Mouse (Mus musculus) hindbrain, embryonic 15.5 days (tissue): ENCODE results near the gene Theg. TPM values are rescaled to one million over a fixed set of nuclear protein-coding genes. Genes with fewer than 3 reads are reported as not detected.

Experiments
- ATAC-seq: fragments of 200-750 bp; cut with Nextera tagmentation; 2 replicates; pipeline ENCODE4 v1.8.0; 2017; ENCODE audit warnings: low read depth, moderate number of reproducible peaks, moderate TSS enrichment; ENCODE audit not compliant: low FRiP score
- H3K27ac ChIP-seq: fragments of 300-500 bp; sonication (generic); replicated peaks from 2 replicates; pipeline ENCODE4 v1.5.1; 2015; ENCODE audit warnings: mild to moderate bottlenecking, inconsistent platforms
- H3K27me3 ChIP-seq: fragments of 300-500 bp; sonication (generic); 2 replicates; pipeline ENCODE4 v1.6.1; 2015; ENCODE audit warnings: control low read depth, inconsistent platforms
- H3K36me3 ChIP-seq: fragments of 300-500 bp; sonication (generic); 2 replicates; pipeline ENCODE4 v1.6.1; 2015; ENCODE audit warnings: control low read depth, inconsistent platforms
- H3K4me1 ChIP-seq: fragments of 300-500 bp; sonication (generic); replicated peaks from 2 replicates; pipeline ENCODE4 v1.6.1; 2015; ENCODE audit warnings: control low read depth, inconsistent platforms
- H3K4me2 ChIP-seq: fragments of 300-500 bp; sonication (generic); 2 replicates; pipeline ENCODE4 v1.6.1; 2015; ENCODE audit warnings: moderate library complexity, mild to moderate bottlenecking, inconsistent platforms
- H3K4me3 ChIP-seq: fragments of 300-500 bp; sonication (generic); 2 replicates; pipeline ENCODE4 v1.5.1; 2015; ENCODE audit warnings: mild to moderate bottlenecking, inconsistent platforms
- H3K9ac ChIP-seq: fragments of 300-500 bp; sonication (generic); 2 replicates; pipeline ENCODE4 v1.6.1; 2015; ENCODE audit warnings: inconsistent platforms
- H3K9me3 ChIP-seq: fragments of 300-500 bp; sonication (generic); 2 replicates; pipeline ENCODE4 v1.6.1; 2016; ENCODE audit warnings: control low read depth, inconsistent platforms
- WGBS: fragments of 180-500 bp; shearing (Covaris S2); methylation state at CpG from one replicate; pipeline ENCODE4 v1.1.7; 2015; 5-methylcytosine and 5-hydroxymethylcytosine counted together
- polyA plus RNA-seq: library from polyadenylated mRNA; unstranded; fragments of >200 nt; fragmentation: Nextera tagmentation; extraction: Ambion mirVana; gene quantifications from 2 replicates; pipeline ENCODE4 v1.2.1, GENCODE M21; 2015

Gene Theg
- polyA plus RNA-seq, 1 experiment from 2014 or later = not detected

DNA sequence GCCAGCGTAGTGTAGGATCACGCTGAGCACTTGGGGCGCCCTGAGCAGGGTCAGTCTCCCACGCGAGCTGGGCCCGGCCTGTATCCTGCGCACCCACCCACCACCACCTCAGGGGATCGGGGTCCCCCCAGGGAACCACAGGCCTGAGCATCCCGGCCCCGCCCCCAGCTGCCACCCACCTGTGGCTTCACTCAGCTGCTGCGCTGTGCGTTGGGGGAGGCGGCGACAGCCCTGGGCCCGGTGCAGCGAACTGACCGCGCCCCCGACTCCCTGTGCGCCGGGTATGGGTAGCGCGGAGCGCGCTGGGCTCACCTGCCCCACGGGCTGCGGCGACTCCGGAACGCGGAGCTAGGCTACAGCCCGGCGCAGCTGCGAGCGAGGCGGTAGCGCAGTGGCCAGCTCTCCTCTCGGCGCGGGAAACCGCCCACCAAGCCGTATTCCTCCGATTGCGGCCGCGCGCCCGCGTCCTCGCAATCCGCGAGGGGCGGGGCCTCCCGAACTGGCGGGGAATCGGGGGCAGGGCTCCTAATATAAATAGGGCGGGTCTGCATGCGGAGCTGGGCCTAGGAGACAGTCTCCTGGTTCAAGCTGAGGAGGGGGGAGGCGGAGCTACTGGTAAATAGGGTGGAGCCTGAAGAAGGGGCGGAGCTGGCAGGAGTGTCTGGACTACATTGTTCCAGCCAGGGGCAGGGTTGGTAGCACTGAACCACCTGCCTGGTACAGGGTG, 26.6 kb upstream of the Theg start, which contains the start of gene C2cd4c:
TSS of gene C2cd4c (minus strand) at position 448 of the 727 bp plus-strand sequence.
- peak within 1 kb of the TSS; percentile 97 for H3K4me2 ChIP-seq
- peak within 1 kb of the TSS; percentile 50; the same call in 1 of the 2 replicates for H3K27ac ChIP-seq
- H3K9ac ChIP-seq = peak within 1 kb of the TSS; percentile 66
- peak within 1 kb of the TSS; percentile 69 for H3K4me3 ChIP-seq
- H3K27me3 ChIP-seq = peaks cover 19% of the 10 kb centered on the region
- peaks cover 28% of the 10 kb centered on the region for H3K4me1 ChIP-seq
- no peaks in the 10 kb centered on the region; the same call in 1 of the 2 replicates for H3K36me3 ChIP-seq
- ATAC-seq = peak; percentile 90
- no peaks in the 10 kb centered on the region for H3K9me3 ChIP-seq
- 1% methylated on average over 60 of the region's 60 CpGs for WGBS

DNA sequence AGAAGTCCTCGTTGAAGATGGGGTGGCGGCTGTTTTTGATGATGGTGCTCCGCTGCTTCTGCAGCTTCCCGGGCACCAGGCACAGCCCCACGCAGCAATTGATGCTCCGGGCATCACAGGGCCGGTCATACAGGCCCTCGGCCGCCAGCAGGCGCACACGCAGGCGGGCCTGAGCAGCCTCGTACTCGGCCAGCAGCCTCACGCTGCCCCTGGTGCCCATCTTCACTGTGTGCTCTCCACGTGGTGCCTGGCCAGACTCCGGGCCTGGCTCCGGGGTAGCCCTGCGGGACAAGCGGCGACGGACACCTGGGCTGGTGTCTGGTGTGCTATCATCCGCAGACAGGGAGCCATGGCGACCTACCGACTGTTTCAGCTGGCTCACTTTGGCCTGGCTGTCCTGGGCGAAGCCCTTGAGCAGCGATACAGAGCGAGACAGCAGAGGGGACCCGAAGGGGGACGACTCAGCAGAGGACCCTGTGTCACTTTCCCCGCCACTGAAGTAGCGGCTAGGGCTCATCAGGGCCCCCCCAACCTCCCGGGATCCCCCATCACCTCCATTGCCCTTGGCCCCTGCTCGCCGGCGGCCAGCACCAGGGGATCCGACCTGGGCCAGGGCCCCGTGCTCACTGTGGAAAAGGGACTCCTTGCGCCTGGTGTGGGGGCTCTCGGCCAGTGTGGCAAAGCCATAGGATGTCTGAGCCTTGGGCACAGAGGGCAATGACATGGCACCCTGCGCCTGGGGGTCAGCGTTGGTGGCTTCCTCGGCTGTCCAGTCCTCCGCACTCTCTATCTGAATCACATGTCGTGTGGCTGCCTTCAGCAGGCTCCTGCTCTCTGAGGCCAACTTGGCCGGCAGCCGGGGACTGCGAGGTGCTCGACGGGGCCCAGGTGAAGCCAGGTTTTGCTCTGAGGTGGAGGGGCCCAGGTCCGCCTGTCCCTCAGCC, 25.3 kb upstream of the Theg start:
- no peak overlapping the region for H3K27ac ChIP-seq
- H3K36me3 ChIP-seq = no peaks in the 10 kb centered on the region
- H3K9ac ChIP-seq = peak overlapping the region; percentile 66; the same call in 1 of the 2 replicates
- H3K9me3 ChIP-seq = no peaks in the 10 kb centered on the region
- peaks cover 28% of the 10 kb centered on the region for H3K4me1 ChIP-seq
- peaks cover 19% of the 10 kb centered on the region for H3K27me3 ChIP-seq
- 11% methylated on average over 51 of the region's 51 CpGs for WGBS
- peak overlapping the region; percentile 97 for H3K4me2 ChIP-seq
- H3K4me3 ChIP-seq = peak overlapping the region; percentile 69
- ATAC-seq = no peak

DNA sequence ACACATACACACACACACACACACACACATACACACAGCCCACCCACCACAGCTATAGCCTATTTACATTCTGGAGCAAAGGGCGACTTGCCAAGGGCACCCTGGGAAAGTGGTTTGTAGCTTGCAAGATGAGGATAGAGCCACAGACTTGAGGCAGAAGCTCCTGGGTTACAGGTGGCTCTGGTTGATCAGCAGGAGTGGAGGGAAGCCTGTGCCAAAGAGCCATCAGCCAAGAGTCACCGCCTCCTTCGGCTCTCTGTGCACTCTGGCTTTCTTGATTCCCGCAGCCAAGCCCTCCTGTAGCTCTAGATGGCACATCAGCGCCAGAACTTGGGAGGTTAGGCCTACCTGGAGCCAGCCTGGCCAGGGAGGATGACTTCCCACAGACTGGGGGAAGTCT, 24.2 kb upstream of the Theg start:
- no peak overlapping the region for H3K4me3 ChIP-seq
- ATAC-seq = no peak
- peaks cover 19% of the 10 kb centered on the region for H3K27me3 ChIP-seq
- H3K4me2 ChIP-seq = no peak overlapping the region
- H3K36me3 ChIP-seq = no peaks in the 10 kb centered on the region
- H3K9me3 ChIP-seq = no peaks in the 10 kb centered on the region
- 27% methylated on average over 5 of the region's 5 CpGs for WGBS
- no peak overlapping the region for H3K9ac ChIP-seq
- peaks cover 28% of the 10 kb centered on the region for H3K4me1 ChIP-seq
- no peak overlapping the region for H3K27ac ChIP-seq

DNA sequence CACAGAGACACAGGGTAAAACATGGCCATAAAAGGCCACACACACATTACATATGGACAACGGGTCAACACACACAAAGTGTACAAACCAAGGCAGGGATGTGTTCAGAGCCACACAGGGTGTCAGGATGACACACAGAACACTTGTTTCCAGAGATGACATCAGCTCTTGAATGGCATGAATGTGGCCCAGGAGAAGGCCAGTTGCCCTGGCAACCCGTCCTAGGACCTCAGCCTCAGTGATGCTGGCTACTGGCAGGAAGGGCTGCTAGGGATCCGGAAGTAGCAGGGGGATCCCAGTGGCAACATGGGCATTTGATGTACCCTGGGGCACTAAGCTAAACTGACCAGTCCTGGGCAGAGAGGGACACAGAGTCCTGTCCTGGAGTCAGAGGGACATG, 22.1 kb upstream of the Theg start:
- no peak for ATAC-seq
- Histone ChIP-seq H3K36me3 (no peaks in the 10 kb centered on the region), H3K9ac (no peak overlapping the region), H3K9me3 (no peaks in the 10 kb centered on the region), H3K27ac (no peak overlapping the region), H3K4me2 (no peak overlapping the region), H3K4me1 (peaks cover 28% of the 10 kb centered on the region), H3K27me3 (peaks cover 19% of the 10 kb centered on the region), H3K4me3 (no peak overlapping the region)
- WGBS = 70% methylated on average over 3 of the region's 3 CpGs

DNA sequence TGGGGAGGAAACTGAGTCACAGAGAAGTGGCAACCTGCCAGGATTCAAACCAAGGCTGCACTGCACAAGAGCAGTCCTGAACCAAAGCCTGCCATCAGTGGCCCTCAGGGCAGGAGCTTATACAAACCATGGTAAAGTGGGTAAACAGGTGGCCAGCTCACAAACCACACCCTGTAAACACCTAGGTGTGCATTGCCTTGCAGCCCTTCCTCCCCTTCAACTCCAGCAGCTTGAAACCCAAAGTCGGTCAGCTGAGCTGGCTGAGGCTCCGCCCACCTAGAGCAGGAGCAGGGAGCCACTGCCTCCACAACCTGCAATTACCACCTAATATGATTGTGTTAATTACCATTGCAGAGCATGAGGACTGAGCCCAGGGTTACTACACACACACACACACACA, 20.8 kb upstream of the Theg start:
- H3K9ac ChIP-seq = no peak overlapping the region
- H3K4me3 ChIP-seq = no peak overlapping the region
- peaks cover 20% of the 10 kb centered on the region for H3K4me1 ChIP-seq
- no peak for ATAC-seq
- H3K4me2 ChIP-seq = no peak overlapping the region
- no peaks in the 10 kb centered on the region for H3K36me3 ChIP-seq
- H3K27me3 ChIP-seq = peaks cover 12% of the 10 kb centered on the region
- no peaks in the 10 kb centered on the region for H3K9me3 ChIP-seq
- H3K27ac ChIP-seq = no peak overlapping the region
- 46% methylated on average over 2 of the region's 2 CpGs for whole genome bisulfite sequencing

DNA sequence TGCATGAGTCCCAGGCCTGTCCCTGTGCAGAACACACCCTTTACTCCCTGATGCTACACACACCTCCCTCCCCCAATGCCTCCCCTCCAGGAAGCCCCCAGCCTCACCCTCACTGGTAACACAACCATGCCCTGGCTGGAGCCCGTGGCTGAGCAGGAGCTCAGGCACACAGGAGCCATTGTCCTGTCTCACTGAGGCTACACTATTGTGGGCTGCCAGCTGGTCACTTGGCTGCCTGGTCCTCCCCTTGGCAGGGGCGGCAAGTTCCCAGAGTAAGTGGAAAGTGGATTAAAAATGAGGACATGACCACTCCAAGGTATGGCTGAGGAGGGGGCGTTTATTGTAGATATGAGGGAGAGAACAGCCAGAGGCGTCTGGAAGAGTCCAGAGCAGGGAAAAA, 19.4 kb upstream of the Theg start:
- H3K36me3 ChIP-seq = no peaks in the 10 kb centered on the region
- H3K9me3 ChIP-seq = no peaks in the 10 kb centered on the region
- no peak overlapping the region for H3K9ac ChIP-seq
- no peak overlapping the region for H3K4me3 ChIP-seq
- H3K4me1 ChIP-seq = peaks cover 7% of the 10 kb centered on the region; the same call in 1 of the 2 replicates
- H3K27me3 ChIP-seq = no peaks in the 10 kb centered on the region
- ATAC-seq = peak; percentile 41; the same call in 1 of the 2 replicates
- no peak overlapping the region for H3K4me2 ChIP-seq
- no peak overlapping the region for H3K27ac ChIP-seq
- WGBS = 68% methylated on average over 4 of the region's 4 CpGs

DNA sequence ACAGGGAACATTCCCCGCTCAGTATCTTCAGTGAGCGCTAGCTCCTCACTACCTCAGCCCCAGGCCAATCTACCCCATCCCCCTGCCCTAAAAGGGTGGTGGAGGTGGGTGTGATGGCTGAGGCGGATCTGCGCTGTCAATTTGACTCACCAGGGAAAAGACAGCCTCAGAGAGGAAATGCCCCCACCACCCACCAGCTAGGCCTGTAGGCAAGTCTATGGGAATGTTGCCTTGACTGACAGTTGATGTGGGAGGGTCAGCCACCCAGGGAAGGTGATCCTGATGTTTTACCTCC, 10.8 kb upstream of the Theg start:
- Histone ChIP-seq H3K27me3 (peaks cover 16% of the 10 kb centered on the region; the same call in 1 of the 2 replicates), H3K9ac (no peak overlapping the region), H3K4me3 (no peak overlapping the region), H3K36me3 (no peaks in the 10 kb centered on the region), H3K4me1 (0 out of 2 replicates have a peak, but pooled peaks cover 3% of the 10 kb centered on the region), H3K27ac (no peak overlapping the region), H3K4me2 (no peak overlapping the region), H3K9me3 (no peaks in the 10 kb centered on the region)
- 71% methylated on average over 4 of the region's 4 CpGs for WGBS
- ATAC-seq = no peak

DNA sequence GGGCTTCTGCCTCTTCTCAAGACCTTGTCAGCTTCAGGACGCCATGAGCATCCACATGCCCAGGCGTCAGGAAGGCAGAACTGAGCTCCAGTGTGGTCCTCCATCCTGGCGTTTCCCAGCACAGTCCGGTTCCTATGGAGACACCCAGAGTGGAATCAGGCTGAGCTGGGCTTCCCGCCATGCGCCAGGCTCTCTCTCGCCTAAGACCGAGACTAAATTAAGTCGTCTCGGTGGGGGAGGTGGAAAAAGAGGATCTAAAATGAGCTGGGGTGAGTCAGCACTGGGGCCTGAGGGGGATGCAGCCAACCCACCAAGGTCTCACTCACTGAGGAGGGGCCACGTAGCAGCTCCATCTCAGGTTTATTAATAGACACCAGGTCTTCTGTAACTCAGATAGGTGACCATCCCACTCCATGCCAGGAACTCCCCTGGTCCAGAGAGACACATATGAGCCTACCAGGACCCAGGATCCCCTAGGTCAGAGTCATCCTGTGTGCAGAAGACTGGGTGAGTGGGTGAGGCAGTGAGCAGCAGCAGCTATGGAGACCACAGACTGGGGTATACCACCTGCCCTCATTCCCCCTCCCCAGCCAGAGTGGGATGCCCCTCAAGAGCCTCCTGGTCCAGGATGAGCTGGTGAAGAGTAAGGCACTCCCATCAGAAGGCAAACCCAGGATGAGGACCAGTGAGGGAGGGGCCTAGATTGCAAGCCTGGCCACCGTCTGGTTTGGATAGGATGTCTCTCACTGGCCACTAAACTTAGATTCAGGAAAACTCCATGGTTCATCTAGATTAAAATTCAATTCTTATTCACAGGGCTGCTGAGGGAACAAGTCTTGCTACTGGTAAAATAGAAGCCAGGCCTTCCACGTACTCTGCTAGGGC, 10.2 kb upstream of the Theg start:
- Histone ChIP-seq H3K27ac (no peak overlapping the region), H3K4me2 (no peak overlapping the region), H3K9me3 (no peaks in the 10 kb centered on the region), H3K36me3 (no peaks in the 10 kb centered on the region), H3K9ac (no peak overlapping the region), H3K4me3 (no peak overlapping the region), H3K4me1 (0 out of 2 replicates have a peak, but pooled peaks cover 3% of the 10 kb centered on the region), H3K27me3 (peaks cover 16% of the 10 kb centered on the region; the same call in 1 of the 2 replicates)
- ATAC-seq = no peak
- WGBS = 32% methylated on average over 13 of the region's 13 CpGs

DNA sequence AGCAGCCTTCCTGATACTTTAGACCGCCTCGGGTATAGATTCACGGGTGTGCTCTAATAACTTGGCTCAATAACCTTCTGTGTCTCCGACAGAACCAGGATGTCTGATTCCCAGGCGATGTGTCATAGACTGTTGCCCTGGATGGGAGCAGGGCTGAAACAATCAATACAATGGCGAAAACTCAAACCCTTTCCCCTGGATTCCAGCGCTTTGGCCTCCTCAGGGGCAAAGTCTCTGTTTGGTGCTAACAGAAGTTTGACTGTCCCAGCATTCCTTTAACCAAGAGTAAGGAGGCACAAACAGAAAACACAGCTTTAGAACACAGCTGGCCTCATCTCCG, 8.4 kb upstream of the Theg start:
- 62% methylated on average over 8 of the region's 8 CpGs for WGBS
- no peak overlapping the region for H3K9ac ChIP-seq
- H3K36me3 ChIP-seq = no peaks in the 10 kb centered on the region
- peak; percentile 16; the same call in 1 of the 2 replicates for ATAC-seq
- H3K27me3 ChIP-seq = peaks cover 16% of the 10 kb centered on the region; the same call in 1 of the 2 replicates
- no peak overlapping the region for H3K4me3 ChIP-seq
- H3K4me2 ChIP-seq = no peak overlapping the region
- no peaks in the 10 kb centered on the region for H3K9me3 ChIP-seq
- H3K4me1 ChIP-seq = 0 out of 2 replicates have a peak, but pooled peaks cover 3% of the 10 kb centered on the region
- no peak overlapping the region for H3K27ac ChIP-seq

DNA sequence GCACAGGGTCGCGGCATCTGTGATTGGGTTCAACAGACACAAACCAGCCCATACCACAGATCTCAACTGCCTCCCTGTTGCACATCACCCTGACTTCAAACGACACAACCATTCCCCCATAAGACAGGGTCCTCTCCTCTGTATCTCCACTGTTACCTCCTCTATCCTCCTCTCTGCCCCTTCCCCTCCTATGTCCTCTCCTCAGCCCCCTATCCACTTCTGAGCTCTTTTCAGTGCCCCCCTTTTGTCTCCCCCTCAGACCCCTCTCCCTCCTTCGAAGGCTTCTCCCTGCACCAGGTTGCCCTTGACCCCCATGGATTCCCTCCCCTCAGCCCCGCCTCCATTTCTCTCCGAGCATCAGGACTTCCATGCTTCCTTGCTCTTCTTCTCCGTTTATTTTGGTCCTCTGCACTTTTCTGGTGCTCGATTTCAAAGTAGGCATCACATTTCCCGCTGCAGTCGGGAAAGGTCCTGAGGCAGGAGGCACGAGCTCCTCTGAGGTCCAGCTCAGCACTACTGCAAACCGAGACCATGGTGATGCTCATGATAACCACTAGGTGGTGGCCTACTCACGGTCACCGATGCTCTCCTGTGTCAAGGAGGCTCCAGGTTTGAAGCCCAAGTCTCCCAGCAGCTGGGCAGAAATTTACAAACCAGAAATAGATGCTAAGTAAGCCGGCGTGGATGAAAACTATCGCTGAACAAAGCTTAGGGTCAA, 7.9 kb upstream of the Theg start:
- no peaks in the 10 kb centered on the region for H3K9me3 ChIP-seq
- H3K4me2 ChIP-seq = peak overlapping the region; percentile 42
- no peak overlapping the region for H3K4me3 ChIP-seq
- WGBS = 17% methylated on average over 17 of the region's 17 CpGs
- no peak overlapping the region for H3K9ac ChIP-seq
- no peak overlapping the region for H3K27ac ChIP-seq
- H3K4me1 ChIP-seq = 0 out of 2 replicates have a peak, but pooled peaks cover 3% of the 10 kb centered on the region
- peak; percentile 95 for ATAC-seq
- H3K36me3 ChIP-seq = no peaks in the 10 kb centered on the region
- H3K27me3 ChIP-seq = peaks cover 16% of the 10 kb centered on the region; the same call in 1 of the 2 replicates

DNA sequence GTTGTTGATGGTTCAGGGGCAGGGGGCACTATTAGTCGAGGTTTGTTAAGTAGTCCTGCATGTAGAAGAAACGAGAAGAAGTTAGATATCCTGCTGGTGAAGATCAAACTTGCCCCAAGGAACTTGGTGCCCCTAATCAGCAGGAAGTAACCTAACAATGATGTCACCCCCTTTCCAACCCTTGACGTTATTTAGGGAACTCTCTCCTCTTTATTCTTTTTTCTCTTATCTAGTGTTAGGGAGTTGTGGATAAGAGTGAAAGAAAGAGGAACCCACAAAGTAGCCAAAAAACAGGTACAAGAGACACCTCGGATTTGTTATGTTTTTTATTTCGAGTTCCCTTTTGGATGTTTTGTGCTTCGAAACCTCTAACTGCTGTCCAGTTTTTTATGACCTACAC, 7.0 kb upstream of the Theg start:
- H3K9ac ChIP-seq = no peak overlapping the region
- H3K27me3 ChIP-seq = peaks cover 16% of the 10 kb centered on the region; the same call in 1 of the 2 replicates
- WGBS = 58% methylated on average over 6 of the region's 6 CpGs
- H3K27ac ChIP-seq = no peak overlapping the region
- no peak overlapping the region for H3K4me3 ChIP-seq
- no peaks in the 10 kb centered on the region for H3K9me3 ChIP-seq
- no peak overlapping the region for H3K4me2 ChIP-seq
- 0 out of 2 replicates have a peak, but pooled peaks cover 3% of the 10 kb centered on the region for H3K4me1 ChIP-seq
- ATAC-seq = no peak
- no peaks in the 10 kb centered on the region for H3K36me3 ChIP-seq
